ENCODE assay signal across 12 mouse cellular contexts in the genomic region with DNA sequence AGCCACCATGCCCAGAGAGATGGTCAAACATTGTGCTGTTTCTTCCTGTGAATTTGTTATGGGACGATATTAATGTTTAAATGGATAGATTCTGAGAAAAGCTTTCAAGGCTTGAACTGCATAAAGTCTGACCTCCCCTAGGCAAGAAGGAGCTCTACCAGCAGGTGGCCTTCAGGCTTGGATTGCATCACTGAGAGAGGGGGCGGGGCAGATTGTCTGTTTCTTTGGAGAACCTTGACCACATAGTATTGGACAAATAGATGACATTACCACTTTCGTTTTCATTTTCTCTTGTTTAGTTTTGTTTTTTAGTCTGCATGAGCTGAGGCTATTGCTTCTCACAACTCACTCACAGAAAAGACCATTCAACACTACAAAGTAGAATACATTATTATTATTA. TPM values are rescaled to one million over a fixed set of nuclear protein-coding genes. Genes with fewer than 3 reads are reported as not detected.
DNase-seq lines count a peak whose midpoint lies in the region; TF ChIP-seq lines count a peak whose summit lies in the region.
"Had no signal": no experiment of that assay in that cellular context is flagged by ENCODE, and none has a peak within 500 bp of the region (broad histone marks: within the 10 kb centered on the region; RNA-seq: fewer than 3 reads in every experiment).

No protein-coding gene starts in this region.

- peak; percentile 11 to 36 for DNase-seq in lung, adult 18-20 months
- no peak for DNase-seq in lung, postnatal 25 days (ENCODE audit: low spot score)
- peak; percentile 15 for DNase-seq in ZHBTc4 (ENCODE audit: low read depth, low spot score)
- DNase-seq in kidney, adult 9 months: peak; percentile 48
- DNase-seq in thymus, adult 18-20 months: no peak
- DNase-seq in urinary bladder, adult 2 months (ENCODE audit: low spot score): no peak
- no peak for DNase-seq in cerebellum, postnatal 4 days (ENCODE audit: low spot score in 2 of 2)
- DNase-seq: cerebellum, adult 9-11 months; thymus, postnatal 36 days had no signal

- TF ChIP-seq POLR2A in myocyte (IDR thresholded peaks at IDR 0.05; ENCODE audit: insufficient read length, low read depth): no peak

- H3K27me3 ChIP-seq in myocyte (ENCODE audit: control insufficient read depth, insufficient read depth, insufficient read length): no peaks in the 10 kb centered on the region
- H3K27me3 ChIP-seq: lung, embryonic 15.5 days had no signal

- H3K4me3 ChIP-seq in myocyte: no peak overlapping the region
- H3K4me3 ChIP-seq: lung, embryonic 15.5 days had no signal

- no peak overlapping the region for H3ac ChIP-seq in myocyte (ENCODE audit: control insufficient read depth, insufficient read length)

- H3K4me2 ChIP-seq in myocyte (ENCODE audit: low read depth): peak overlapping the region; percentile 58
- H3K4me2 ChIP-seq: heart, embryonic 11.5 days; lung, embryonic 15.5 days had no signal

- H3K36me3 ChIP-seq in myocyte (ENCODE audit: control insufficient read depth, insufficient read depth): no peaks in the 10 kb centered on the region
- H3K36me3 ChIP-seq: lung, embryonic 15.5 days had no signal

- H3K79me2 ChIP-seq in myocyte (ENCODE audit: control insufficient read depth, insufficient read depth): no peaks in the 10 kb centered on the region

TF ChIP-seq in myocyte, 11 proteins besides CTCF, POLR2A, EP300 and RAD21:
- TF ChIP-seq CEBPB (IDR thresholded peaks at IDR 0.05; ENCODE audit: insufficient read depth, poor library complexity, severe bottlenecking): peak; percentile 82
- TF ChIP-seq TCF3 (IDR thresholded peaks at IDR 0.05; ENCODE audit: insufficient read length, low read depth): no peak

RNA-seq across cellular contexts. Expression of a gene that starts 15.6 kb away (rescaled TPM):
- 7.7 TPM for polyA plus RNA-seq in myocyte (2012; fragmentation: generic; extraction: Trizol)
- polyA plus RNA-seq in urinary bladder, adult 2 months (2012; rRNA removed): 27.2 and 28.1 TPM in 2 replicates

Comparison
In these comparisons a context has a peak if more than half of its experiments do, and no peak if none do; other contexts are left out.
1. DNase-seq: peak in lung, adult 18-20 months (2 of 2), ZHBTc4 (single experiment) and kidney, adult 9 months (single experiment); none in lung, postnatal 25 days (single experiment), thymus, adult 18-20 months (0 of 2), urinary bladder, adult 2 months (single experiment) and cerebellum, postnatal 4 days (0 of 2).